Mouse (Mus musculus) frontal cortex, postnatal 14 days (tissue): ENCODE measurements around the gene Nynrin.

Experiments used
- DNase-seq, 2 experiments: peaks; one replicate each; pipeline ENCODE4 v3.0.0; 2022; ENCODE audit warnings: low spot score in 2 of 2

The Nynrin gene

GRCm38 (mm10) chr14:55853621-55854285, at the start of gene Nynrin:
Gene Nynrin, plus strand, starts transcription at chr14:55854010.
- peak in 1 of 2 experiments; percentile 41 for DNase-seq

GRCm38 (mm10) chr14:55814885-55815284, 38.9 kb upstream of the Nynrin start:
- no peak for DNase-seq

GRCm38 (mm10) chr14:55815310-55815751, 38.5 kb upstream of the Nynrin start:
- no peak for DNase-seq

GRCm38 (mm10) chr14:55819845-55820405, 33.9 kb upstream of the Nynrin start:
- no peak for DNase-seq

GRCm38 (mm10) chr14:55820576-55820975, 33.2 kb upstream of the Nynrin start:
- no peak for DNase-seq

- DNase-seq = peak in 1 of 2 experiments; percentile 37
These were observed 31.3 kb upstream of the Nynrin start for GRCm38 (mm10) chr14:55822435-55822990.

GRCm38 (mm10) chr14:55822991-55823762, 30.6 kb upstream of the Nynrin start, which contains the start of gene Nfatc4:
Gene Nfatc4, plus strand, starts transcription at chr14:55823144.
- DNase-seq = peak in 1 of 2 experiments; percentile 37

GRCm38 (mm10) chr14:55824001-55824480, 29.8 kb upstream of the Nynrin start:
- DNase-seq = no peak

GRCm38 (mm10) chr14:55824481-55825215, 29.2 kb upstream of the Nynrin start:
- no peak for DNase-seq

- DNase-seq = no peak
These were observed 28.4 kb upstream of the Nynrin start for GRCm38 (mm10) chr14:55825216-55826051.

- DNase-seq = no peak
These were observed 27.7 kb upstream of the Nynrin start for GRCm38 (mm10) chr14:55826142-55826541.

- DNase-seq = no peak
These were observed 27.1 kb upstream of the Nynrin start for GRCm38 (mm10) chr14:55826551-55827340.

GRCm38 (mm10) chr14:55828716-55829263, 25.0 kb upstream of the Nynrin start:
- no peak for DNase-seq

GRCm38 (mm10) chr14:55829854-55830253, 24.0 kb upstream of the Nynrin start:
- DNase-seq = no peak

- DNase-seq = no peak
These were observed 23.5 kb upstream of the Nynrin start for GRCm38 (mm10) chr14:55830331-55830730.

- DNase-seq = no peak
These were observed 20.7 kb upstream of the Nynrin start for GRCm38 (mm10) chr14:55833126-55833525.

GRCm38 (mm10) chr14:55834808-55835533, 18.8 kb upstream of the Nynrin start:
- DNase-seq = no peak

- DNase-seq = no peak
These were observed 15.5 kb upstream of the Nynrin start for GRCm38 (mm10) chr14:55838312-55838711.

- no peak for DNase-seq
These were observed 15.1 kb upstream of the Nynrin start for GRCm38 (mm10) chr14:55838740-55839139.
